Mouse (Mus musculus) retina, embryonic 14.5 days (tissue): ENCODE data around the gene Nuak1.

Experiments used
- DNase-seq: peaks from one replicate; pipeline ENCODE4 v3.0.0-alpha.2; 2015; ENCODE audit warnings: low spot score

The Nuak1 gene

DNA sequence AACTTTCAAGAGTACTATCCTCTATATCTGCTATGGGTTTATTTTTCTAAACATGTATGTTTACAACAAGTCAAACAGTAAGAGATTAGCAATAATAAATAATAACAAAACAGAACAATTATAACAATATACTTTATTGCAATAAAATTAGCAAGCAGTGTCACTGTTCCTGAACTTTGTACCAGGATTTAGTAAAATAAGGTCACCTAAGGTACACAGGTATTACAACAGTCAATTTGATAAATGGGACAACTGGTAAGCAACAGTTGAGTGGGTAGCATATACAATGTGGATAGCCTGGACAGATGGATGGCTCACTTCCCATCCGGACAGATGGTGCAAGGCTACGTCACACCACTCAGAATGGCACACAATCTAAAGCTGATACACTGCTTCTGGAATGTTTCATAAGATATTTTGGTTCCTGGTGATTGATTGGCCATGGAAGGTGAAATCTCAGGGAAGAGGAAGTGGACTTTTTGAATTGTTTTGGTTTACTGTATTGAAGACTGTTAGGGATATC, 59.1 kb downstream of the Nuak1 start:
- no peak for DNase-seq

DNA sequence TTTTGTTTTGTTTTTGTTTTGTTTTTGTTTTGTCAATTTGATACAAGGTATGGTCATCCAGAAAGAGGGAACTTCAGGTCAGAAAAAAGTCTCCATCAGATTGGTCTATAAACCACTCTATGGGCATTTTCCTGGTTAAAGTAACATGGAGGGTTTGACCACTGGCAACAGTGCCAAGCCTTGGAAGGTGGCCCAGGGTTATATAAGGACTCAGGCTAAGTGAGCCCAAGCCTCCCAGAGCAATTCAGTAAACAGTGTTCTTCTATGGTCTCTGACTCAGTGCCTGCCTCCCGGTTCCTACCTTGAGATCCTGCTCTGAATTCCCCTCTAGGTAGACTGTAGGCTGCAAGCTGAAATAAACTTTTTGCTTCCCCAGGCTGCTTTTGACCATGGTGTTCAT, 61.0 kb downstream of the Nuak1 start:
- no peak for DNase-seq

- no peak for DNase-seq
These were observed 62.4 kb downstream of the Nuak1 start for GRCm38 (mm10) chr10:84377956-84378355.

GRCm38 (mm10) chr10:84376346-84376745, 64.1 kb downstream of the Nuak1 start:
- no peak for DNase-seq

GRCm38 (mm10) chr10:84374996-84375395, 65.4 kb downstream of the Nuak1 start:
- DNase-seq, result no peak

GRCm38 (mm10) chr10:84373476-84373875, 66.9 kb downstream of the Nuak1 start:
- no peak for DNase-seq

GRCm38 (mm10) chr10:84372161-84373095, 68.0 kb downstream of the Nuak1 start:
- peak; percentile 29 for DNase-seq

DNA sequence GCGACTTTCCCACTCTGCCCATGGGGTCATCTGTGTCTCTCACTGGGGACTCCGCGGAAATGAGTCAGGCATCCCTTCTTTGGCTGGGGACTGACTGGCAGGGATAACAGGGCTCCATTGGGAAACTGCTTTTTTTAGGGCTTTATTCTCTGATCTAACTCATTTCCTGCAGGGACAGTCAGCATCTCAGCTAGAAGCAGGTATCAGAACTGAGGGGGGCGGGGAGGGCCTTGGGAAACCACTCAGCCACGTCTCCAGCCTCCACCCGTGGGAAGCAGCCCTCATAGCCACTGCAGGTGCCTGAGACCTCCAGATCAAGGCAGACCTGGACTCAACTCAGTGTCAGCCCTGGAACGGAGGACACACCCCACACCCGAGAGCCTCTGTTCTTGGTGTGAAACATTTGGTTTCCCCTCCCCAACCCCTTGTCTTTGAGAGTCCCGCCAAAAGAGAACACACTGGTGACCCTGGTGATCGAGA, 68.7 kb downstream of the Nuak1 start:
- DNase-seq, result no peak

DNA sequence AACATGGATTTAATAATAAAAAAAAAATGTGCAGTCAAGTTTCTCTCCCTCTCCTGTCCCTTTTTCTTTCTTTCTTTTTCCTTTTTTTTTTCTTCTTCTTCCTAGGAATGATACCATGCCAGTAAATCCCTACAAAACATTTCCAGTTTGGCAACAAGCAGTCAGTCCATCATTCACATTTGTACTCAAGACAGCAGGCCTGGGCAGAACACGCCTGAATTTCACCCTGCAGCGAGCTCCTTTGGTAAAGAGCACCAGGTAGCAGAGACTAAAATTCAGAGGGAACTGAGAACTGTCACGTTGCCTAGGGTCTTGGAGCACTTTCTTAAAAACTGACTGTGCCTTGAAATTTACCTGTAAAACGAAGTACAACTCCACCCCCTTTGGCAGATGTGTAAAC, 69.2 kb downstream of the Nuak1 start:
- DNase-seq, result no peak

GRCm38 (mm10) chr10:84369646-84370314, 70.6 kb downstream of the Nuak1 start:
- no peak for DNase-seq

DNA sequence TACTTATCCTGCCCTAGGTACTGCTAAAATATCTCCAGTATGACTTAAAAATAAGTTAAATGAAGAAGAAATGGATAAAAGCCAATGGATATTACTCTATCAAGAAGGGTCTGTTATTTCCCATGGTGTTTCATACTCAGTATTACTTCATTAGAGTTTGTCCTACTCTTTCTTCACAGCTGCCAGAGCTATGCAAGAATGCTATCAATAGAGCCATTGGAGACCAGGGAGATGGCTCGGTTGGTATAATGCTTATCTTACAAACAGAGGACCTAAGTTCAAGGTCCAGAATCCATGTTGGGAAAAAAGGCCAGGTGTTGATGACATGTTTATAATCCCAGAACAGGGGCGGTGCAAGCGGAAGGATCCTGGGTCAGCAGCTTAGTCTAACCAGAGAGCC, 72.2 kb downstream of the Nuak1 start:
- no peak for DNase-seq

DNA sequence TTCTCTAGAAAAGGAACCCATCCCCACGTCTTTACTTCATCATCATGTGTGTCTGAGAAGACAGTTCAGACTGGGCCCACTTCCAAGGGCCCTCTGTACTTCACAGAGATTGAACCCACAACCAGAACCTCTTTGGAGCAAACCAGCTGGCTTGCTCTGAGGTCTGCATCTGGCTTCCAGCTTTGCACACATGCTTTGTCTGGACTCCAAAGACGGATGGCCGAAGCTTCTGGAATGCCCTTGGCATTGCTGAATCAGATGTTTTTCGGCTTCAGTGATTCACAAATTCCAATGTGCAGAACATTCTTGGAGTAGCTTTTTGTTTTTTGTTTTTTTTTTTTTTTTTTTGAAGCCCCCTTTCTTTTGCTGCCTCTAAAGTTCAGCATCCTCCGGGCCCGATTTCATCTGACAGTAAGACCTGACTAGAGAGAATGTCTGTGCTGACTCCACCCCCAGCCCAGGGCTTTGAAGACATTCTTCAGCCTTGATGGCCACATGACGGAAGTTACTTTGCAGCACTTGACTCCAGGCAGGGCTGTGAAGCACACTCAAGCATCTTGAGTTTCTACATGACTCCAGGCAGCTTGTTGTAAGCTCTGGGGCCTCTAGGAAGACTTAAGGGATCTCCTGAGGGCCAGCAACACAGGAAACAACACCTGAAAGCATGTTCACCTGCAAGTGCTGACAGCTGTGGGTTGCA, 75.1 kb downstream of the Nuak1 start:
- no peak for DNase-seq

GRCm38 (mm10) chr10:84363833-84364232, 76.6 kb downstream of the Nuak1 start:
- DNase-seq, result no peak

GRCm38 (mm10) chr10:84360953-84361352, 79.4 kb downstream of the Nuak1 start:
- no peak for DNase-seq

- DNase-seq, result no peak
These were observed 80.0 kb downstream of the Nuak1 start for GRCm38 (mm10) chr10:84360391-84360790.

- no peak for DNase-seq
These were observed 81.7 kb downstream of the Nuak1 start for GRCm38 (mm10) chr10:84358738-84359120.

DNA sequence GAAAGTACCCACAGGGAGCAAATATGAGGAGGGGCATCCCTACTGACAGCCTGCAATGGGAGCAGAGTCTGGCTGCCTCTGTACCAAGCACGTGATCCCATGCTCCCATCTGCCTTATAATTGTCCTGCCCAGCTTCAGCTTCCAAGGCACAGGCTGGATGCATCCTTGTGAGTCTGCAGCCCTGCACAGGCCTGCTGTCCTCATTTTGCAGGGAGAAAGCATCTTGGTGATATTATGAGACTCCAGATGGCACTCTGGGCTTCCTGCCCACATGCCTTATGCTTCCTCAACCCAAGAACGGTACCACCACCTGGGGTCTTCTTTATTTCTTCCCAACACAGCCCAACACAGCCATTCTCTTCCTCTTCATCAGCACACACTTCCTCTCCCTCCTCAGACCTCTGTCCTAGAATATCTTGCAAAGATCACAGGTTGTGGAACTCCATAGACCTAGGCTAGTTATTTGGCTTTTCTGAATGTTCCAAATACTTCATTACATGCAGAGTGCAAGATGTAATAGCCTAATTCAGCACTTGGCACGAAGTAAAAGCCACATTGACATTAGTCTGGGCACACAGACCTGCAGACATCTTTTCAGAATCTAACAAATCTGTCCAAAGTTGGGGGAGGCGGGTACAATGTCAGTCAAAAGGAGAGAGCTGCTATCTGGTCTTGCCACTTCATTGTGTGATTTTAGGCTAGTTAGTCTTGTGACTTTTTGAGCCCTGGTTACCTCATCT, 82.2 kb downstream of the Nuak1 start:
- DNase-seq, result no peak

GRCm38 (mm10) chr10:84357593-84357992, 82.8 kb downstream of the Nuak1 start:
- DNase-seq, result no peak

DNA sequence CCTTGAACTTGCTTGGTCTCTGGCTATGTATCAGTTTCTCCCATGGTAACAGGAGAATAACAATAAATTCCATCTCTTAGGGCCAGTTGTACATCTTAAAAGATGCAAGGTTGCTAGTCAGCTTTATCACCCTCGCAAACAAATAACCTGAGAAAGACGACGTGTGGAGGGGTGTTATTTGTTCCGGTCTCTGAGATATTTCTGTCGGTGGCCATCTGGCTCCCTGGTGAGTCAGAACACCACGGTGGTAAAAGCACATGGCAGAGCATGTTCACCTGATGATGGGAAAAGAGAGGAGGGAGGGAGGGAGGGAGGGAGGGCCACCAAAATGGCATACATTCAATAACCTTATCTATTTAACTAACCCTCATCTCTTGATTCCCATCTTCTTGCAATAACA, 86.1 kb downstream of the Nuak1 start:
- DNase-seq, result no peak

DNA sequence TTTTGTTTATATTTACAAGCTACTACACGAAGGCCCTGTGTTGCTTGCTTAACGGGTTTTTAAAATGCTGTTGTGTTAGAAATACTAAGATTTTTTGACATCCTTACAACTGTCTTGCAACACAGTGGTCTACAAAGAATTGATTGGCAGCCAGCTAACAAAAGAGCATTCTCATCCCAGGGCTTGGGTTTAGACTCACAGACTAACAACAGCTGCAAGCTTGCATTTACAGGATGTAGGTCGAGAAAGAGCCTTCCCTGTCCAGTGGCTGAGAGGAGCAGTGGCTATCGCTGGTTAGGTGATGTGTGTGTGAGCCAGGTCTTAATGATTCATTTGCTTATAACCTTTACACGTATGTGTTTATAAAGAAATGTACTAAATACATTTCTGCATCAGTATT, 94.7 kb downstream of the Nuak1 start:
- DNase-seq, result peak; percentile 31

DNA sequence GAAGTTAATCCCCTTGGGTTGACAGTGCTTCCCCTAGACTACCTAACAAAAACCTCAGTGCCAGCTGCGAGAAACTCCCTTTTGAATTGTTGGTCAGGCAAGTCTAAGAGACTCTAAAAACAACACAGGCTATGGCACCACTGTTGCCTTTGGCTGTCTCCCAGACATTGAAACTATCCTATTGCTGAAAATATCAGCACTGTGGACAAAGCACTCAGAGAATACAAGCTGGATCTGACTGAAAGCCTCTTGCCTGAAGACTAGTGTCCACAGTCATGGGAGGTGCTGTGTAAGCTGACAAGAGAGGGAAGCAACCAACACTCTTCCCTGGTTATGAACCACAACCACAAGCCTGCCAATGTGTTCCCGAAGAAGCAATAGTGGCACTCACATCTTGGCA, 96.9 kb downstream of the Nuak1 start:
- DNase-seq, result no peak

DNA sequence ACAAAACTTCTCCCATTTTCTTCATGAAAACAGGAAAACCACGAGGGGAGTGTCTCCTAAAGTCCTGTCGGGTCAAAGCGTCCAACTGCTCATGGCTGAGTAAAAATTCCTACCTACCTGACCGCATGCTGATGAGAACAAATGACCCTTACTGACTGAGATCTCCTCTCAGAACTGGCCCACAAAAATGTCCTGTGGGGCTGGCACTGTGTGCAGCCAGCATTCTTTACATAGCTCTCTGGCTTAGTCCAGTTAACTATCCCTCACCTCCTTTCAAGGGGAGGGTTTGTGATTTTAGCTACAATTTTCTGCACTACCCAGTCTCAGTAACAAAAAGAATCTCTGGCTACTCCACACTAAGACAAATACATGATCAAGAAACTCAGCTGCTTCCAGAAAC, 100.9 kb downstream of the Nuak1 start:
- no peak for DNase-seq
